16 mouse cellular contexts compared by ENCODE assay signal in the genomic region with DNA sequence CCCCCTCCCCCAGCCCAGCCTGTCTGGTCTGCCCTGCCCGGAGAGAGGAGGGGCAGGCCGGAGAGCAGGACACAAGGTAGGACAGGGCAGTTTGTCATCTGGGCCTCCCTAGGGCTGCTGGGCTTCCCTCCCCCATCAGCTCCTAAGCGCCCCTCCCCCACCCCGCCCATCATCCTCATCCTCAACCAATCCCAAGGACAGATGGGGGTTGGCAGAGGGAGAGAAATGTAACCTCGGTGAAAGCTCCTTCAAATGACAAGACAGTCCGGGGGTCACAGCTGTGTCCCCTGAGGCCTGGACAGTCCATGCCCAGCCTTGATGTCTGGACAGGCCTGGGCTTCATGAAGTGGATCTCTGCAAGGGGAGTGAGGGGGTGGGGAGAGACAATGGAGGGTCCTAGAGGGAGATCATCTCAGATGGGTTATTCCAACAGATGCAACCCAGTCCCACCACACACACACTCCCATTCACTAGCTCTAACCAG. TPM values are rescaled to one million over a fixed set of nuclear protein-coding genes. Genes with fewer than 3 reads are reported as not detected.
DNase-seq lines count a peak whose midpoint lies in the region; ATAC-seq and TF ChIP-seq lines count a peak whose summit lies in the region.
"Had no signal": no experiment of that assay in that cellular context is flagged by ENCODE, and none has a peak within 500 bp of the region (broad histone marks: within the 10 kb centered on the region; RNA-seq: fewer than 3 reads in every experiment).

No protein-coding gene starts in this region.

- H3K4me1 ChIP-seq in heart, embryonic 10.5 days, result peaks cover 72% of the 10 kb centered on the region
- peaks cover 85% of the 10 kb centered on the region for H3K4me1 ChIP-seq in midbrain, embryonic 11.5 days (ENCODE audit: control insufficient read depth, insufficient read depth, low read length)
- peaks cover 9% of the 10 kb centered on the region; the same call in 1 of the 2 replicates for H3K4me1 ChIP-seq in midbrain, embryonic 16.5 days (ENCODE audit: control insufficient read depth, insufficient read depth, low read length)
- H3K4me1 ChIP-seq in liver, embryonic 13.5 days (replicated peaks), result peaks cover 39% of the 10 kb centered on the region
- peaks cover 10% of the 10 kb centered on the region; the same call in 1 of the 2 replicates for H3K4me1 ChIP-seq in stomach, postnatal 0 days (replicated peaks; ENCODE audit: control insufficient read depth, insufficient read depth)

- H3K9me3 ChIP-seq in heart, embryonic 10.5 days, result no peaks in the 10 kb centered on the region
- H3K9me3 ChIP-seq in midbrain, embryonic 11.5 days (ENCODE audit: control insufficient read depth, low read length), result no peaks in the 10 kb centered on the region
- no peaks in the 10 kb centered on the region for H3K9me3 ChIP-seq in midbrain, embryonic 16.5 days (replicated peaks; ENCODE audit: control insufficient read depth, low read length, poor library complexity, severe bottlenecking)
- no peaks in the 10 kb centered on the region for H3K9me3 ChIP-seq in liver, embryonic 13.5 days (replicated peaks)
- H3K9me3 ChIP-seq in stomach, postnatal 0 days (ENCODE audit: control insufficient read depth, low read length), result no peaks in the 10 kb centered on the region

- no peak overlapping the region for H3K4me3 ChIP-seq in heart, embryonic 10.5 days
- no peak overlapping the region for H3K4me3 ChIP-seq in midbrain, embryonic 11.5 days (ENCODE audit: low read depth, low read length)
- H3K4me3 ChIP-seq in midbrain, embryonic 16.5 days (ENCODE audit: low read depth, low read length), result no peak overlapping the region
- H3K4me3 ChIP-seq in liver, embryonic 13.5 days (replicated peaks), result no peak overlapping the region
- H3K4me3 ChIP-seq in stomach, postnatal 0 days (ENCODE audit: low read depth, low read length), result no peak overlapping the region
- H3K4me3 ChIP-seq in left cerebral cortex, adult 2 months, result no peak overlapping the region

- ATAC-seq in midbrain, embryonic 11.5 days (ENCODE audit: low FRiP score), result peak; percentile 66
- no peak for ATAC-seq in midbrain, embryonic 16.5 days
- peak; percentile 18; the same call in 1 of the 2 replicates for ATAC-seq in liver, embryonic 13.5 days (ENCODE audit: low read depth)
- ATAC-seq in stomach, postnatal 0 days (ENCODE audit: low FRiP score, low TSS enrichment), result no peak

- H3K36me3 ChIP-seq in heart, embryonic 10.5 days, result no peaks in the 10 kb centered on the region
- H3K36me3 ChIP-seq in midbrain, embryonic 11.5 days (ENCODE audit: control insufficient read depth, insufficient read depth, low read length), result no peaks in the 10 kb centered on the region
- no peaks in the 10 kb centered on the region for H3K36me3 ChIP-seq in midbrain, embryonic 16.5 days (ENCODE audit: control insufficient read depth, insufficient read depth, low read length)
- H3K36me3 ChIP-seq in liver, embryonic 13.5 days, result no peaks in the 10 kb centered on the region
- no peaks in the 10 kb centered on the region for H3K36me3 ChIP-seq in stomach, postnatal 0 days (ENCODE audit: control insufficient read depth, insufficient read depth, low read length)
- H3K36me3 ChIP-seq: G1E had no signal

- H3K27me3 ChIP-seq in heart, embryonic 10.5 days (ENCODE audit: insufficient read depth, poor library complexity, severe bottlenecking), result no peaks in the 10 kb centered on the region
- H3K27me3 ChIP-seq in midbrain, embryonic 11.5 days (ENCODE audit: control insufficient read depth, insufficient read depth, low read length), result no peaks in the 10 kb centered on the region
- no peaks in the 10 kb centered on the region for H3K27me3 ChIP-seq in midbrain, embryonic 16.5 days (ENCODE audit: control insufficient read depth, insufficient read depth, low read depth, low read length)
- 0 out of 2 replicates have a peak, but pooled peaks cover 1% of the 10 kb centered on the region for H3K27me3 ChIP-seq in liver, embryonic 13.5 days
- H3K27me3 ChIP-seq in stomach, postnatal 0 days (ENCODE audit: control insufficient read depth, insufficient read depth, low read length), result no peaks in the 10 kb centered on the region

- H3K27ac ChIP-seq in heart, embryonic 10.5 days, result peak overlapping the region; percentile 43; the same call in 1 of the 2 replicates
- H3K27ac ChIP-seq in midbrain, embryonic 11.5 days (ENCODE audit: low read depth, low read length), result peak overlapping the region; percentile 92
- no peak overlapping the region for H3K27ac ChIP-seq in midbrain, embryonic 16.5 days (ENCODE audit: low read length)
- H3K27ac ChIP-seq in liver, embryonic 13.5 days, result no peak overlapping the region
- H3K27ac ChIP-seq in stomach, postnatal 0 days (replicated peaks), result 0 out of 2 replicates have a peak overlapping the region, but pooled peaks have one; percentile 31
- H3K27ac ChIP-seq in left cerebral cortex, adult 2 months, result no peak overlapping the region

- DNase-seq in heart, embryonic 10.5 days (ENCODE audit: low spot score), result no peak
- DNase-seq in heart, postnatal 36 days, result no peak
- peak; percentile 92 for DNase-seq in midbrain, embryonic 11.5 days (ENCODE audit: low spot score, missing footprints)
- DNase-seq in liver, embryonic 13.5 days, result no peak
- DNase-seq in stomach, postnatal 0 days (ENCODE audit: low spot score), result no peak
- DNase-seq in urinary bladder, postnatal 10 days (ENCODE audit: low spot score), result no peak
- DNase-seq in left cerebral cortex, adult 2 months (ENCODE audit: extremely low spot score in 1 of 2, low spot score in 2 of 2), result no peak
- DNase-seq: cerebellum, postnatal 36 days; heart, adult 18-20 months; lung, postnatal 36 days had no signal

- intact Hi-C loops in heart, postnatal 36 days (cut with DNase I), result no loop called here
- intact Hi-C loops in left cerebral cortex, adult 2 months (cut with DNase I), result no loop called here

- H3K9ac ChIP-seq in midbrain, embryonic 11.5 days (ENCODE audit: low read length), result peak overlapping the region; percentile 45; the same call in 1 of the 2 replicates
- H3K9ac ChIP-seq in midbrain, embryonic 16.5 days (ENCODE audit: low read depth, low read length), result no peak overlapping the region
- no peak overlapping the region for H3K9ac ChIP-seq in liver, embryonic 13.5 days
- no peak overlapping the region for H3K9ac ChIP-seq in stomach, postnatal 0 days (ENCODE audit: low read length)

- no peak for TF ChIP-seq EP300 in stomach, postnatal 0 days (optimal IDR thresholded peaks at IDR 0.05)

- TF ChIP-seq CTCF in stomach, postnatal 0 days (IDR thresholded peaks at IDR 0.05; ENCODE audit: low read depth), result no peak
- TF ChIP-seq CTCF in left cerebral cortex, adult 2 months (IDR thresholded peaks at IDR 0.05), result no peak

- whole genome bisulfite sequencing in heart, embryonic 10.5 days, result 13% methylated on average over 6 of the region's 6 CpGs
- 6% methylated on average over 6 of the region's 6 CpGs for WGBS in midbrain, embryonic 11.5 days
- 10% methylated on average over 5 of the region's 6 CpGs for WGBS in midbrain, embryonic 16.5 days
- 41% methylated on average over 6 of the region's 6 CpGs for WGBS in liver, embryonic 13.5 days (ENCODE audit: insufficient replicate concordance)
- 39% methylated on average over 6 of the region's 6 CpGs for WGBS in stomach, postnatal 0 days

- H3K4me2 ChIP-seq in midbrain, embryonic 11.5 days, result peak overlapping the region; percentile 19
- H3K4me2 ChIP-seq in midbrain, embryonic 16.5 days (ENCODE audit: low read length), result no peak overlapping the region
- H3K4me2 ChIP-seq in liver, embryonic 13.5 days, result no peak overlapping the region
- H3K4me2 ChIP-seq in stomach, postnatal 0 days (replicated peaks; ENCODE audit: low read depth), result no peak overlapping the region

RNA-seq across cellular contexts. Expression of gene Fignl2, which starts 12.0 kb away (rescaled TPM):
- 0.28 and 0.60 TPM in 2 replicates for polyA plus RNA-seq in heart, embryonic 10.5 days (2016; fragmentation: Nextera tagmentation; extraction: Ambion mirVana)
- total RNA-seq in heart, postnatal 36 days (2021), result 1 to 10 TPM; 1.4 to 2.2 TPM
- polyA plus RNA-seq in midbrain, embryonic 11.5 days (2014; fragmentation: Nextera tagmentation; extraction: Ambion mirVana), result 1.0 and 1.4 TPM in 2 replicates
- polyA plus RNA-seq in midbrain, embryonic 16.5 days (2015; fragmentation: Nextera tagmentation; extraction: Ambion mirVana), result 0.04 TPM in 1 of 2 replicates, not detected in the other
- polyA plus RNA-seq in liver, embryonic 13.5 days (2015; fragmentation: Nextera tagmentation; extraction: Ambion mirVana), result 0.13 and 0.17 TPM in 2 replicates
- polyA plus RNA-seq in stomach, postnatal 0 days (2015; fragmentation: Nextera tagmentation; extraction: Ambion mirVana), result 0.19 and 0.22 TPM in 2 replicates
- 1 to 10 TPM; 1.2 to 1.4 TPM for total RNA-seq in left cerebral cortex, adult 2 months (2021)
- polyA plus RNA-seq: G1E had no signal

RNA-seq across cellular contexts. Expression of gene Gm47841, which starts 19.2 kb away (rescaled TPM):
- polyA plus RNA-seq in heart, embryonic 10.5 days (2016; fragmentation: Nextera tagmentation; extraction: Ambion mirVana), result not detected in 2 replicates
- not detected for total RNA-seq in heart, postnatal 36 days (2021)
- not detected in 2 replicates for polyA plus RNA-seq in midbrain, embryonic 11.5 days (2014; fragmentation: Nextera tagmentation; extraction: Ambion mirVana)
- polyA plus RNA-seq in midbrain, embryonic 16.5 days (2015; fragmentation: Nextera tagmentation; extraction: Ambion mirVana), result not detected in 2 replicates
- not detected in 2 replicates for polyA plus RNA-seq in liver, embryonic 13.5 days (2015; fragmentation: Nextera tagmentation; extraction: Ambion mirVana)
- polyA plus RNA-seq in stomach, postnatal 0 days (2015; fragmentation: Nextera tagmentation; extraction: Ambion mirVana), result not detected in 2 replicates
- total RNA-seq in left cerebral cortex, adult 2 months (2021), result not detected
- total RNA-seq: G1E; heart, adult 18-20 months; left cerebral cortex, postnatal 36 days had no signal
- polyA plus RNA-seq: frontal cortex, adult 2 months; G1E; large intestine, adult 2 months; neural tube, embryonic 14.5 days had no signal

RNA-seq across cellular contexts. Expression of gene Ankrd33, which starts 49.1 kb away (rescaled TPM):
- not detected in 2 replicates for polyA plus RNA-seq in heart, embryonic 10.5 days (2016; fragmentation: Nextera tagmentation; extraction: Ambion mirVana)
- total RNA-seq in heart, postnatal 36 days (2021), result not detected
- not detected in 2 replicates for polyA plus RNA-seq in midbrain, embryonic 11.5 days (2014; fragmentation: Nextera tagmentation; extraction: Ambion mirVana)
- not detected in 2 replicates for polyA plus RNA-seq in midbrain, embryonic 16.5 days (2015; fragmentation: Nextera tagmentation; extraction: Ambion mirVana)
- not detected in 2 replicates for polyA plus RNA-seq in liver, embryonic 13.5 days (2015; fragmentation: Nextera tagmentation; extraction: Ambion mirVana)
- not detected in 2 replicates for polyA plus RNA-seq in stomach, postnatal 0 days (2015; fragmentation: Nextera tagmentation; extraction: Ambion mirVana)
- total RNA-seq in left cerebral cortex, adult 2 months (2021), result not detected
- total RNA-seq: G1E; heart, adult 18-20 months had no signal
- polyA plus RNA-seq: frontal cortex, adult 2 months; G1E; large intestine, adult 2 months; neural tube, embryonic 14.5 days had no signal

Comparison
In these comparisons a context has a peak if more than half of its experiments do, and no peak if none do; other contexts are left out.
1. H3K27ac ChIP-seq: peak in heart, embryonic 10.5 days (single experiment), midbrain, embryonic 11.5 days (single experiment) and stomach, postnatal 0 days (single experiment); none in midbrain, embryonic 16.5 days (single experiment), liver, embryonic 13.5 days (single experiment) and left cerebral cortex, adult 2 months (single experiment).
2. ATAC-seq: peak in midbrain, embryonic 11.5 days (single experiment) and liver, embryonic 13.5 days (single experiment); none in midbrain, embryonic 16.5 days (single experiment) and stomach, postnatal 0 days (single experiment).